Mouse (Mus musculus): Measurements from ENCODE around the gene Glt8d1.

GRCm38 (mm10) chr14:31016063-31016462 lies 14.9 kb downstream of the Glt8d1 start:
- no peak for TF ChIP-seq CTCF (IDR thresholded peaks at IDR 0.05; ENCODE audit: borderline replicate concordance, insufficient read depth, low read depth, low read length)
- TF ChIP-seq POLR2A (IDR thresholded peaks at IDR 0.05; ENCODE audit: borderline replicate concordance, insufficient read depth, low read length), result no peak

Measured in cerebellum, adult 2 months (tissue).